Mouse (Mus musculus) CD4-positive, CD25-positive, alpha-beta regulatory T cell, adult 2 months (primary cell): ENCODE results near the gene Timmdc1.

Experiments
- DNase-seq: peaks from one replicate; pipeline ENCODE4 v3.0.0-alpha.2; 2012; ENCODE audit warnings: low read depth, low spot score

Gene Timmdc1

DNA sequence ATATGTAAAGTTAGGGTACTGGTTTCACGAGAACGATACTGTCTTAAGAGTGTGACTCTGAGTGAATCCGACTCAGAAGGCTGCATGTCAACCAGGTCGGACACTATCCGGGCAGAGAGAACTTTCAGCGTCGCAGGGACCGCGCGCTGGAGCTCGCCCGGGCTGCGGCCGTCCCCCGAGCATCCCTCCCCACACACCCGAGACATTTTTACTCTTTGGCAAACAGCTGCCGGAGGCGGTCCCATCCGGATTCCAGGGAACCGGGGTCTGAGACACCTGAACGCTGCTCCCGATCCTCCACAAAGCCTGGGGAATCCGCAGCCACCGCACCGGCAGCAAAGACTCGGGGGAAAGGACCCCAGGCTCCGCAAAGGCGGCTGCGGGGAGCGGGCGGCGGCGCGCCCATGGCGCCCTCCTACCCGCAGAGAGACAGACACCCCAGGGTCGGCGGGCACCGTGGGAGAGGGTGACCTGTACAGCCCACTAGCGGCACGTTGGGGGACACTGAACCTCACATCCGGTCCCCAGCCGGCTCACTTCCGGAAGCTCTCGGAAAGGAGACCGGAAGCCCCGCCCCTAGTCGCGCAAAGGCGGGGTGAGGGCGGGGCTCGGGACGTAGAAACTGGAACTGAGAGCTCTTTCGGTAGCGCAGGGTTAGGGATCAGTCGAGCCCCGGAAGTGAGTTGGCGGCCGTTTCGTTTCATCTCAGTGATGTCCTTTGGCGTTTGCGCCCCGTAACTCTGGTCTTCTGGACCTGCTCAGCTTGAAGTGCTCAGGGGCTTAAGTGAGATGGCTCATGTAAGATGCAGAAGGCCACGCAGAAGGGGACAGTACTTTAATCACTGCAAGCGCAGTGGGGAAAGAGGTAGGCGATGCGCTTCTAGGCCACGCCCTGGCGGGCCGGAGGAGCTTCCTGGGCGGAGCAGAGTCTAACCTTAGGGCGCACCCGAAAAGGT lies at the start of gene Timmdc1:
Timmdc1 (minus strand) TSS at position 535 of the 956 bp plus-strand sequence.
- DNase-seq = peak; percentile 97

DNA sequence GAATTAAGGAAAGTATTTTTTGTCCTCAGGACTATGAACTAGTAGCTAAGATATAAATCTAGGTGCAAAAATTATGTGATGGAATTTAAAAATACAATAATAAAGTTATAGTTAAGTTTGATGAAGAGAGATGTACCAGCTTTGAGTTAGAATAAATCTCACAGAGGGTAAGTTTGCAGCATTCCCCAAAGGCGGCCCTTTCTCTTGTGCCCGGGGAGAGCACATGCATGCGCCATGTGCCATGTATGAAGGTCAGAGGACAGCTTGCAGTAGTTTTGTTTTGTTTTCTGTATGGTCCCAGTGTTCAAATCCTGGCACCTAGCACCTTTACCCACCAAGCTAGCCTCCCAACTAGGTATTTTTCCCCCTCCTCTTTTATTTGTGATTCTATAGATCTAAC lies 49.0 kb upstream of the Timmdc1 start:
- no peak for DNase-seq

DNA sequence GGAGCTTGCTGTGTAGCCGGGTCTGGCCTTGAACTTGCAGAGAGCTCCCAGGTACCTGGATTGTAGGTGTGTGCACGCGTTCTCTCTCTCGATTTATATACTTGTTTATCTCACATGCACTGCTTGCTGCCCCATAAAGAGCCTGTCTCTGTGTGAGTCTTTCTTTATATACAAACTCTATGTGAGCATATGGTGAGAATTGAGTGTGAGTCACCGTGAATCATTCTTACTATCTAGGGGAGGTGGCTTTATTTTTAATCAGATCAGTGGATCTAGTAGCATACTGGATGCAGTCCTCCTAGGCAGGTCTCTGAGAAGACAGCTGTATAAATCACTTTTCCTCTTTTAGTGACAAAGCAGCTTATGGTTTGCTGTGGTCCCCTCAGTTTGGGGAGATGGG lies 45.7 kb upstream of the Timmdc1 start:
- no peak for DNase-seq

DNA sequence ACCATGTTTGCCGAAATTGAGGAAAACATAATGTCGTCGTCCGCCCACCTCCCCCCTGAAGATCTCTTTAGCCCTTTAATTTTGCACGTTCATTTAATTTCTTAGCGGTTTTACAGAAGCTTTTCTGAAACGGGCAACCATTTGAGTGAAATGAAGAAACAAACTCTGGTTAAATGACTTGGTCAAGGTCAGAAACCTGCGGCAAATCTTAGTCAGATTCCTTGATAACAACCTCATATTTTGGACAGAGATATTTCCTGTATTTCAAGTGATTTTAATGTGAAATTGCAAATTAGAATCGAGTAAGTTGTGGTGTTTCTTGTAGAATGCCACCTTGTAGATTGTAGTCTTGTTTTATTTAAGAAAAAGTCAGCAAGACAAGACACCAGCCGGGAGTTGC lies 41.1 kb upstream of the Timmdc1 start:
- no peak for DNase-seq

DNA sequence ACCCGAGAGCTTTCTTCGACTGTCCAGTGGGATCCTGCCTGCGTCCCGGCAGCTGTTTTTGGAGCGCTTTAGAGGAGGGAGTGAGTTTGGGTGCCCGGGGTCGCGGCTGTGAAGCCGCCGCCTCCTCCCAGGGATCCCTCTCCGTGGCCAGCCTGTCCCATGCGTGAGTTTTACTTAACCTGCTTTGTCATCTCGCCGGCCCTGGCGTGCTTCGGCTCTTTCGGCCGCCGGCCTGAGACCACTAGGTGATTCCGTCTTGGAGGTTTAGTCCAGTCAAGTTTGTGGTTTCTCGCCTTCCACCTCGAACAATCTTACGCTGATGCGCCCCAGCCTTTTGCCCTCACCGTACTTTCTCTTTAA lies 40.5 kb upstream of the Timmdc1 start:
- no peak for DNase-seq

DNA sequence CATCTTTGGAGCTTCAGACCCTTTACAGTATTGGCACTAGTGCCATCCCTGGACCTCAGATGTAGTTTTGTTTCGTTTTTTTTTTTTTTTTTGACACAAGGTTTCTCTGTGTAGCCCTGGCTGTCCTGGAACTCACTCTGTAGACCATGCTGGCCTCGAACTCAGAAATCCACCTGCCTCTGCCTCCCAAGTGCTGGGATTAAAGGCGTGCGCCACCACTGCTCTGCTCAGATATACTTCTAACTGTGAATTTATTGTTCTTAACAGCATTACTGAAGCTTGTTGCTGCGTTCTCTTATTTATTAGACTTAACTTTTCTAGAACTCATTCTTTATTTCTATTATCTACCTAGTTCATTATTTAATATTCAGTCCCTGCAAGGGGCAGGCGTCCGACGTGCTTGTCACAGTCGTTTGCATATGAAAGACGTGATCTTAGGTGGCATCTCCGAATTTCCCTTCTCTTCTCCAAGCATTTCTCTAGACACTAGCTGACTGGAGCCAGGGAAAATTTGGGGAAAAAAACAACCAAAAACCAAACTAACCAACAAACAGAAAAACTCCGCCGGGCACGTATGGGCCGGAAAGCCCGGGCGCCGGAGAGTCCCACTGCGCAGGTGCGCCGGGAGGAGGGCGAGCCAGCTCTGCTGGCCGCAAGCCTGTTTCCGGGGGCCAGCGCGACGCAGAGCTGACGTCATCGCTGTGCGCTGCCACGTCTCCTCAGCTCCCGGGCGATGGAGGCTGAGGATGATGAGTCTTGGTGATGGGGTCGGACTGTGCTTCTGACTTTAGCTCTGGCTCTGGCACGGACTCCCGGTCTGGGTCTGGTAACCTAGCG lies 39.9 kb upstream of the Timmdc1 start:
- peak; percentile 98 for DNase-seq

DNA sequence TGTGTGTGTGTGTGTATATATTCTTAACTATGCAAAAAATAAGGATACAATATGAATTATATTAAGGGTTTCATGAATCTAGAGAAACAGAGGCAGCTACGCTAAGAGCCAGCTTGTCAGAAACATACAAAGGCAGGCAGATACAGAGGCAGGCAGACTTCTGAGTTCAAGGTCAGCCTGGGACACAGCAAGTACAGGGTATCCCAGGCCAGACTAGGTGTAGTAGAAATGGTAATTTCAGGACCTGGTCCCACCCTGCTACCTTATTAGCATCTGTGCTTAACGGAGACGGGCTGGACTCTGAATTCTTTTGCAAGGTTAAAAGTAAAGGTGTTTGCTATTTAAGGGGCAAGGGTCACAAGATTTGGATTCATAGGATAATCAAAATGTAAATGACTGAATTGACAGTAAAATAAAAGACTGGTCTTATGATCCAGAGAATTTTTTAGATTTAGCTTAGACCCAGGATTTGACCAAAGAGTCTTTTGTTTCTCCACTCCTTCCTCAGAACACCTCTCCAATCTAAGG lies 35.8 kb upstream of the Timmdc1 start, which contains the start of gene Tmem39a:
Tmem39a (plus strand) TSS at position 478 of the 528 bp plus-strand sequence.
- DNase-seq = no peak

DNA sequence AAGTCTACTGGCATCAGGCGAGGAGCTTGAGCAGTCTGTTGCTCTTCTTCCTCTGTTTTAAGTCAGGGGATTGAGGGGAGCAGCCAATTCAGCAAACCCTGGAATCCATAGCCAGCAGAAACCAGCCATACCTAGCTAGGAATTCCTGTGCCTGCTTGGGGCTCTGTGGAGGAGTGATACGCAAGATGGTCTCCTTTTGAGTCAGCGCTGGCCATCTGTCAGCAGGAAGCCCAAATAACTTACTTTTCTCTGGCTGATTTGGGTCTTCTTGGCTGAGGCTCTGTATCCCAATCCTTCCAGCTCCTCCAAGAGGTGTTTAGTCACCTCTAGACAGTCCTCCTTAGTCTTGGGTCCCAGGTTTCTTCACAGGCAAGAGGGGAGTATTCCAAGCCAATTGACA lies 33.5 kb upstream of the Timmdc1 start:
- DNase-seq = no peak

DNA sequence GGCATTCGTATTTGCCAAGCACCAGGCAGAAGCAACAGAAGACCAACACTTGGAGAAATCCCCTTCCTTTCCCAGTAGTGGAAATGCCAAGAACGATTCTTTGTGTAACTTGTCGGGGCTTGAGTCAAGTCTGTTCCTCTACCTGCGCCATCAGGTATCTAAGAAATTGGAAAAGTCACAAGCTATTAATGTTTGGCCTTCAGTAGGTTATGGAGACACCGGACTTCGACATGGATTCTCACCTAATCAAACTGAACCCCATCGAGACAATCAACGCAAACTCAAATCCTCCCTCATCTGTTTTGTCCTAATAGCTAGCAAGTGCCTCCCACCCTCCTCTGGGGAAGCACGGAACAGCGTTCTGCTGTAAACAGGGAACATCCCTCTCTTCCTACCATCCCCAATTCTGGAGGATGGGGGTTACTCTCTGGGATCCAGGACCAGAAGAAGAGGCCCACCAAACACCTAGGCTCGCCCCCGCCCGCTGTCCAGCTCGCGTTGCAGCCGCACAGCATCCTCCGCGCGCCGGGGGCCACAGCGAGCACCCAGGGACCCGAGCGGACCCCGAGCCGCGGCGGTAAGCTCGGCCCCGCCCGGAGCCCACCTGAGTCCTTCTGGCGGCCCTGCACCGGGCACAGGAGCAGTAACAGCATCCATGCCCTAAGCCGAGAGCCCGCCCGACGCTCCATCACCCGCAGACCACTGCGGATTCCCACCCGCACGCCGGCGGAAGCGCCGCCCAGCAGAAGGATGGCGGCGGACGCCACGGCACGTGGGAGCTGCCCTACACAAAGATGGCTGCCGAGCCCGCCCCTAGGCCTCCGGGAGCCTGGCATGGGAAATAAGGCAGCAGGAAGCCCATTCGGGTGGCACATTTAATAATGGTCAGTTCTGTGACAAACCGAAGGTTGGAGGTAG lies 27.3 kb upstream of the Timmdc1 start, which contains the start of gene Poglut1:
Poglut1 (minus strand) TSS at position 780 of the 918 bp plus-strand sequence.
- peak; percentile 82 for DNase-seq

DNA sequence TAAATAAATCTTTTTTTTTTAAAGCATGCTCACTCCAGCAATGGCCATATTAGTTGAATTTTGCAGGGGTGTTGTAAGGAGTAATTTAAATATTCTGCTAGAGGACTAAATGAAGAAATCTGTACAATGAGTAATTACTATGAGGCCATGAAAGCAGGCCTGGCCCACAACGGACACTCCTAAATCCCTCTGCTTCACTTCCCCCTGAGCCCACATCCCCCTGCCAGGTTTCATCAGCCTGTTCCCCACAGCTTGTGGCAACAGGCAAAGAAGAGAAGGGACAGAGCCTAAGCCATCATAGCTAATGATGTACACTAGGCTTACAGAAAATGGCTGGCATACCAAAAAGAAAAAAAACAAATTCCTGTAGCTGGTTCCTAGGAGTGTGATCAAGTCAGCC lies 25.5 kb upstream of the Timmdc1 start:
- DNase-seq = no peak

DNA sequence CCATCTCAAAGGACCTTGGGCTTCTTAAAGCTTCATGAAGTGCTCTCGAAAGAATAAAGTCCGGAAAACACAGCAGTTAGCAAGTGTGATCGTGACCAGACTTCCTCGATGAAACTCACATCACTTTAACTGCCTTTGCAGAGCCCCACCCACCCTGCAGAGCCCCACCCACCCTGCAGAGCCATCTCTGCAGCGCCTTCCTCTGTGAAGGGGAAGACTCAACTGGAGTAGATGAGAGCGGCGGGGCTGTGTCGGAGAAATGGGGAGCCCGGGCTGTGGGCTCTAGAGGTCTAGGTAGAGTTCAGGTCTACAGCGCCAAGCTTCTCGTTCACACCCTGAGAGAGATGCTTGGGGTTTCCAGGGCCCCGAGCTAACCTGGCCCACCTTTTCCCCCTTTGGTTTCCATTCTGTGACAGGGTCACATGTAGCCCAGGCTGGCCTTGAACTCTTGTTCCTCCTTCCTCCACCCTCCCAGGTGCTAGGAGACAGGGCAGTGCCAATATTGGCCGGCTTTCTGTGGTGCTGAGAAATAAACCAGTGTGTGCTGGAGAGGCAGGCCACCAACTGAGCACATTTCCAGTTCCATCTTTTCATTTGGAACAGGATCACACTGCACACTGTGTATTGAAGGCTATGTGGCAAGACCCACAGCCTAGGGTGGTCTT lies 16.4 kb upstream of the Timmdc1 start:
- no peak for DNase-seq

DNA sequence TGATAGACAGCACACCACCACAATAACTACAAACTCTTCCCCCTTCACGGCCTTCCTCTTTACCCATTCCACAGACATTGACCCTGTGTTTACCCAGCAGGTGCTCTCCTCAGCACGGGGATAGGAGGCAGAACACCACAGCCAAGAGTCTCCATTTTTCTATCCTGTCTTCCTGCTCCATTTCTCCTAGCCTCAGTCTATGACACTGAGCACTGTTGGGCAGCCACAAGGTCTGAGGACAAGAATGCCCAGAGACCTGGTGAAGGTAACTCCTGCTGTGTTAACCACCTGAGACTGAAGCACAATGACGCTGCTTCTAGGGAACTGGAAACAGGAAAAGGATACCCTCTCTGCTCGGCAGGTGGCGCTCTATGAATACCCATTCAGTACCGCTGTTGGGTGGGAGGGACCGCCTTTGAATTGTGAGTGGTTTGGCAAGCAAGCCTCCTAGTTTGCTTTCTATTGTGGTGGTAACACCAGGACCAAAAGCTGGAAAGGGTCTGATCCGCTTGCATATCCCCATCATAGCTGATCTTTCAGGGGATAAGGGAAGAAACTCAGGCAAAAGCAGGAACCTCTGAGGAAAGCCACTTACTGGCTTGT lies 14.2 kb upstream of the Timmdc1 start:
- DNase-seq = peak; percentile 87

DNA sequence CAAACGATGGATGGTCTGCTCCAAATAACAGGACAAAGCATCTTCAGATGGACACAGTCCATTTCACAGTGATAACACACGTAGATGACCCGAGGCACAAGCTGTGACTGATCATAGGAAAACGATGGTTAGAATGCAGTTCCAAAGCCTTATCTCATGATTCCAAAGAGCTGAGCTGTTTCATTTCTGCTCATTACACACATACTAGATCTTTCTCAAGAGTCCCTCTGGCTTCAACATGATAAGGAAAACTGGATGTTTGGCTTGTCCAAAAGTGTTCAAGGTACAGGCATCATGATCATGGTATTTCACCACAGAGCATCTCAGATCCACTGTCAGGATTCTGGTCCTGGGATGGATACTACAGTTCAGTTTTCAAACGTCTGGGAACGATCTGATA lies 3.8 kb upstream of the Timmdc1 start:
- DNase-seq = no peak

DNA sequence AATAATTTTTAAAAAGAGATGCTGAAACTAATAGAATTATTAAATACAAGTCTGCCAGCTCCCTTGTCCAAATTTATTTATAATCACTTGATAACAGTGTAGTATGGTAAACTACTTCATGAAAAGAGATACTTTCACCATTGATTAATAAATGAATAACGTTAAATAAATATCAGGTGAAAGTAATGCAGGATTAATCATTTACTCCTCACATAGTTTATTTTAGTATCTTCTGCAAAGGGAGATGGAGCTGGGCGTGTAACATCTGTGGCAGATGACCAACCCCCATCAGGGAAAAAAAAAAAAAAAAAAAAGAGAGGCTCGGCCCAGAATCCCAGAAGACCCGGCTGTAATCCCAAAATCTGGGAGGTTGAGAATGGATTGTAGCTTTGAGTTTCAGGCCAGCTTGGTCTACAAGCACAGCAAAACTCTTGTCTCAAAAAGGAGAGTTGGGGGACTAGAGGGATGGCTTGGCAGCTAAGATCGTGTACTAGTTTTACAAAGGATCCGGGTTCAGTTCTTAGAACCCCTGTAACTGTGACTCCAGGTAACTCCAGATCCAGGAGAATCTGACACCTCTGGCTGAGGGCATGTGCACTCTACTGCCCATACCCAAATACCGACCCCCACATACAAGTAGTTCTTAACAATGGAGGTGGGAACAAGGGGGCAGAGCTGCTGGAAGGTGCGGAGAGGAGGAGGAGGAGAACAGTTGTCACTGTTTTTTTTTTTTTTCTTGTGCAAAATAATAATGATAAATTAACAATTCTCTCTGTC lies 1.1 kb downstream of the Timmdc1 start:
- DNase-seq = peak; percentile 10

DNA sequence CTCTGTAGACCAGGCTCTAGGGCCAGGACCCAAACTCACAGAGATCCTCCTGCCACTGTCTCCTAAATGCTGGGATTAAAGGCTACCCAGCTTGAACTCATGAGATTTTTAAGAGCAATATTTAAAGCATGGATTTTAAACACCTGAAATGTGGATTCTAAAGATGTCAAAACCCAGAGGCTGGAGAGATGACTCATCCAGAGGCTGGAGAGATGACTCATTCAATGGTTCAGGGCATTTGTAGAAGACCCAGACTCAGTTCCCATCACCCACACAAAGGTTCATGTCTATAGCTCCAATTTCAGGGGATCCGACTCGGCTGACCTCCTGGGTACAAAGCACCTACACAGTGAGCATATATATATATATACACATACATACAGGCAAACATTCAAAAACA lies 3.3 kb downstream of the Timmdc1 start:
- DNase-seq = no peak

DNA sequence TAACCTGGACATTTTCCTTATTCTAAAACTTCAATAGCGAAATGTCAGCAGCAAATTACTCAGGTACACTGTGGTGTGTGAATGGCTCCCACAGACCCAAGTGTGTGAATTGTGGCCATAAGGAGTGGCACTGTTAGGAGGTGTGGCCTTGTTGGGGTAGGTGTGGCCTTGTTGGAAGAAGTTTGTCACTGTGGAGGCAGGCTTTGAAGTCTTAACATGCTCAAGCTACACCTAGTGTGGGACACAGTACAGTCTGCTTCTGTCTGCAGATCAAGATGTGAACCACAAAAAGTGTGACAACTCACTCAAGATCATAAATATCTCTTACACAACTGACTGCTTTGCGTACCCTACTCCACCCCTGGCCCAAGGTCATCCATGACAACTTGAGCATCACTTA lies 11.6 kb downstream of the Timmdc1 start:
- DNase-seq = no peak

DNA sequence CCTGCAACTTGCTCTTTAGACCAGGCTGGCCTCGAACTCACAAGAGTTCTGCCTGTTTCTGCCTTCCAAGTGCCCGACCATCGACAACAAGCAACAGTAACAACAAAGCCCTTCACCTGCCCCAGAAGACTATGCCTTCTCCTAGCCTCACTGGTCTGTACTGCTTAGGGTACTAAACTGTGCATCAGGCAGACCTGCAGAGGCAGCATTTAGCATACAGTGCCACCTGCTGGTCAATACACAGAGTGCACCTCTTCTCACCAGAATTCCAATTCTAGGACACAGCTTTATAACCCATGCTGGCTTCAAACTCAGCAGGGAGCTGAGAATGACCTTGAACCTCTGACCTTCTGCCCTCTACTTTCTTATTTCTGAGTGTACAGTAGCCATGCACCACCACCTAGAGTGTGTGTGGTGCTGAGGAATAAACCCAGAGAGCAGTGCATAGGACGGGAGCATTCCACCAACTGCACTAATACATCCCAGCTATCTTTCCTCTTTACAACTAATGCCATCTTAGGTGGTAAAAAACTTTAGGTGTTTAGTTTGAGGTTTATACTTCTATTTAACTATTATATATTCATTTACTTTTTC lies 16.3 kb downstream of the Timmdc1 start:
- peak; percentile 78 for DNase-seq

DNA sequence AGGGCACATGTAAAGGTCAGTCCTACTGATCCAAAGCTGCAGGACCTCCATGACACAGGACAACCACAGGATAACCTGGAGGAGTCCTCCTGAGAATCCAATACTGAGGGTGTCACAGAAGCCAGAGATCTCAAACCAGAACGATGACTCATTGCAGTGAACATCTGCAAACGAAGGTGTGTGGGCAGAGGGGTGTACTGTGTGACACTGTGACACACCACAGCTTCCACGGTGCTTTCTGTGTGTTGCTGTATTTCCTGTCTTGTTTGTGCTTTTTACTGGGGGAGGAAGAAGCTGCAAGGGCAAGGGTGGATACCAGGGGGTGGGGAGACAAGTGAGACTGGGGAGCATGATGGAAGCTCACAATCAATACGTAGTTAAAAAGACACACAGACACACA lies 18.9 kb downstream of the Timmdc1 start:
- peak; percentile 35 for DNase-seq

DNA sequence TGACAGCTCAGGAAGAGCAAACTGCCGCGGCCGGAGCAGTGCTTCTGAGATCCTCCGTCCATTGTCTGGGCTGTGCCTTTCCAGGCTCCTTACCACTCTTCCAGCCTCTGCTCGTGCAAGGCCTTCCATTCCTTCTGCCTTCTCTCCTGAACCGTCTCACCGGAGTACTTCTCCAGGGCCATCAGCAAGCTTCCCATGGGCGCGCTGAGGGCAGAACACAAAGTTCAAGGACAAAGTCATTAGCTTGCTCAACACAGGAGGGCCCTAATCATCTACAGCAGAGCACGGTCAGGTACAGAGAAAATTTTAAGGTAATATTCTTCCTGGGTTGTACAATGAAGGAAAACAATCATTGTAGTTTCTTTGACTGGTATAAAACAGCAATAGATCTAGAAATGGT lies 20.0 kb downstream of the Timmdc1 start:
- no peak for DNase-seq
